8 mouse cellular contexts compared by ENCODE assay signal in the genomic region with DNA sequence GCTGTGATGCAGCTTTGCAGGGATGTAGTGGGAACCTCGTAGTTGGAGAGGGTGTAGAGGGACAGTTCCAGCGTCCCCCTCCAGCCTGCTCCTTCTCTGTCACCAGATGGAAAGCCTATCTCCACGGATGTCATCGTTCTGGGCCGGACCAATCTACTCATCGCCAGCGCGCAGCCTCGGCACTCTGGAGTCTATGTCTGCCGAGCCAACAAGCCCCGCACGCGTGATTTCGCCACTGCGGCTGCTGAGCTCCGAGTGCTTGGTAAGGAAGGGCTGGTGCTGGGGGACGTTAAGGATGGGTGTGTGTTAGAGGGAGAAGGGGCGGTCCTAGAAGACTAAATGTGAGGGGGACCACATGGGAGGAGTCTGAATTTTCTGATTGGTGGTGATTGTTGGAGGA. TPM values are rescaled to one million over a fixed set of nuclear protein-coding genes. Genes with fewer than 3 reads are reported as not detected.
A peak's percentile ranks its signal among the peaks of the same experiment; 100 is the strongest.
DNase-seq lines count a peak whose midpoint lies in the region; ATAC-seq lines count a peak whose summit lies in the region.
"Had no signal": no experiment of that assay in that cellular context is flagged by ENCODE, and none has a peak within 500 bp of the region (broad histone marks: within the 10 kb centered on the region; RNA-seq: fewer than 3 reads in every experiment).

No protein-coding gene starts in this region.

- no peaks in the 10 kb centered on the region for H3K9me3 ChIP-seq in forebrain, embryonic 16.5 days (ENCODE audit: control insufficient read depth, low read length)
- H3K9me3 ChIP-seq: liver, embryonic 15.5 days had no signal

- 0 out of 2 replicates have a peak, but pooled peaks cover 2% of the 10 kb centered on the region for H3K36me3 ChIP-seq in forebrain, embryonic 16.5 days (ENCODE audit: control insufficient read depth, insufficient read depth)
- H3K36me3 ChIP-seq: liver, embryonic 15.5 days had no signal

- intact Hi-C loops in gastrocnemius, postnatal 36 days (cut with DNase I), result loop anchor here (5.0 kb wide), 3 partner anchors 50 to 110 kb away; partner anchors contain the start of gene Dpp8

- ATAC-seq in forebrain, embryonic 16.5 days, result peak; percentile 32; the same call in 1 of the 2 replicates

- peaks cover 7% of the 10 kb centered on the region for H3K4me1 ChIP-seq in forebrain, embryonic 16.5 days (replicated peaks; ENCODE audit: control insufficient read depth, insufficient read depth, low read length)

- DNase-seq in lung, postnatal 10 days, result peak; percentile 23
- DNase-seq in lung, postnatal 36 days, result no peak
- DNase-seq in layer of hippocampus, adult 9-10 months (ENCODE audit: low spot score), result peak; percentile 46
- peak; percentile 70 to 77 for DNase-seq in right cerebral cortex, adult 2 months (ENCODE audit: low spot score in 2 of 2)
- DNase-seq in gastrocnemius, postnatal 36 days, result no peak
- no peak for DNase-seq in adrenal gland, adult (ENCODE audit: inconsistent age in 2 of 2, low spot score in 1 of 2)

- H3K27ac ChIP-seq in forebrain, embryonic 16.5 days (ENCODE audit: low read length), result no peak overlapping the region
- H3K27ac ChIP-seq: liver, embryonic 15.5 days had no signal

- H3K4me3 ChIP-seq in forebrain, embryonic 16.5 days (replicated peaks; ENCODE audit: low read length), result peak overlapping the region; percentile 21; the same call in 1 of the 2 replicates
- H3K4me3 ChIP-seq: liver, embryonic 15.5 days had no signal

- no peaks in the 10 kb centered on the region for H3K27me3 ChIP-seq in forebrain, embryonic 16.5 days (replicated peaks; ENCODE audit: control insufficient read depth, insufficient read depth, low read length)

- H3K9ac ChIP-seq in forebrain, embryonic 16.5 days (replicated peaks; ENCODE audit: low read depth, low read length), result peak overlapping the region; percentile 35; the same call in 1 of the 2 replicates
- H3K9ac ChIP-seq: liver, embryonic 15.5 days had no signal

- H3K4me2 ChIP-seq in forebrain, embryonic 16.5 days (ENCODE audit: low read length), result peak overlapping the region; percentile 34
- H3K4me2 ChIP-seq: liver, embryonic 15.5 days had no signal

- 20% methylated on average over 18 of the region's 18 CpGs for WGBS in forebrain, embryonic 16.5 days

RNA-seq across cellular contexts. Expression of gene Igdcc3, which starts 18.4 kb away (rescaled TPM):
- polyA plus RNA-seq in forebrain, embryonic 16.5 days (2015; fragmentation: Nextera tagmentation; extraction: Ambion mirVana), result 8.3 and 8.5 TPM in 2 replicates
- total RNA-seq in gastrocnemius, postnatal 36 days (2021), result under 1 TPM; 0.10 to 0.26 TPM

RNA-seq across cellular contexts. Expression of gene Igdcc4, which starts 21.3 kb away (rescaled TPM):
- polyA plus RNA-seq in forebrain, embryonic 16.5 days (2015; fragmentation: Nextera tagmentation; extraction: Ambion mirVana), result 13.8 and 15.2 TPM in 2 replicates
- 10 to 100 TPM; 24.4 to 26.6 TPM for total RNA-seq in gastrocnemius, postnatal 36 days (2021)

Comparison
In these comparisons a context has a peak if more than half of its experiments do, and no peak if none do; other contexts are left out.
1. DNase-seq: peak in lung, postnatal 10 days (single experiment), layer of hippocampus, adult 9-10 months (single experiment) and right cerebral cortex, adult 2 months (2 of 2); none in lung, postnatal 36 days (single experiment), gastrocnemius, postnatal 36 days (0 of 2) and adrenal gland, adult (0 of 2).